Mouse (Mus musculus): ENCODE measurements at regions not wholly inside any gene's neighbourhood (a gene's known extent, or its start where the extent isn't known, plus 50 kb on each side); places are given as distances from the start of the nearest gene placed in this dataset.

DNA sequence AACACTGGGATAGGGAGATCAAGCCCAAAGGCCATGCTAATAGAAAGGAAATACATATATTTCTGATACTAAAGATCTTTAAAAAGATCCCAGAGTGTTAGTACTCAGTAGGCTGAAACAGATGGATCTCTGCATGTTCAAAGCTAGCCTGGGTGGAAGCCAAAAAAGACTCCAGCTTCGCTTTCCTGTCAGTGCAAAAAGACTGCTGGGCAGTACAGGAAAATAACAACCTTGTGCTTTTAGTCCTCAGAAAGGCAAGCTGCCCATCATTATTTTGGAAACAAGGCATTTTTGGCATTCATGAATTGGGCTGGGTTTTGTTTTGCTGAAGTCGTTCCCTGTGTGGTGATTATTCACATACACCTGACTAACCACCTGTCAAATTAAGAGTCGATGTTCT lies 56.9 kb upstream of the Cited2 start:
- no peak overlapping the region for H3K4me2 ChIP-seq (ENCODE audit: low read depth, low read length, poor library complexity, severe bottlenecking)
- no peaks in the 10 kb centered on the region for H3K4me1 ChIP-seq (ENCODE audit: insufficient read depth, low read length)
- ATAC-seq (ENCODE audit: low FRiP score): no peak
- H3K27ac ChIP-seq (ENCODE audit: low read depth, low read length): no peak overlapping the region
- TF ChIP-seq CTCF (IDR thresholded peaks at IDR 0.05): no peak
- DNase-seq (ENCODE audit: low spot score): no peak
- no peaks in the 10 kb centered on the region for H3K36me3 ChIP-seq (ENCODE audit: insufficient read depth, low read length)
- no peak overlapping the region for H3K4me3 ChIP-seq (ENCODE audit: low read depth, low read length)
- WGBS: 85% methylated on average over 3 of the region's 3 CpGs
- no peaks in the 10 kb centered on the region for H3K27me3 ChIP-seq (ENCODE audit: insufficient read depth, low read length)
- no peaks in the 10 kb centered on the region for H3K9me3 ChIP-seq (ENCODE audit: low read length)
- no peak overlapping the region for H3K9ac ChIP-seq (replicated peaks; ENCODE audit: low read length, poor library complexity, severe bottlenecking)

GRCm38 (mm10) chr10:17669401-17669800 lies 53.6 kb upstream of the Cited2 start:
- 93% methylated on average over 9 of the region's 9 CpGs for WGBS
- Histone ChIP-seq H3K36me3 (ENCODE audit: insufficient read depth, low read length) (no peaks in the 10 kb centered on the region), H3K4me2 (ENCODE audit: low read depth, low read length, poor library complexity, severe bottlenecking) (no peak overlapping the region), H3K9me3 (ENCODE audit: low read length) (no peaks in the 10 kb centered on the region), H3K9ac (replicated peaks; ENCODE audit: low read length, poor library complexity, severe bottlenecking) (no peak overlapping the region), H3K27me3 (ENCODE audit: insufficient read depth, low read length) (no peaks in the 10 kb centered on the region), H3K4me3 (ENCODE audit: low read depth, low read length) (no peak overlapping the region), H3K4me1 (ENCODE audit: insufficient read depth, low read length) (no peaks in the 10 kb centered on the region), H3K27ac (ENCODE audit: low read depth, low read length) (no peak overlapping the region)
- ATAC-seq (ENCODE audit: low FRiP score) (no peak), DNase-seq (ENCODE audit: low spot score) (no peak)
- no peak for TF ChIP-seq CTCF (IDR thresholded peaks at IDR 0.05)

Measured in midbrain, postnatal 0 days (tissue).